Mouse (Mus musculus) brain, embryonic 14.5 days (tissue): ENCODE measurements around the gene Taf5l.

Experiments used
- CTCF ChIP-seq: fragments of 200-500 bp; IDR thresholded peaks from 2 replicates; pipeline ENCODE4 v1.5.1; 2012; ENCODE audit warnings: inconsistent platforms, mild to moderate bottlenecking, moderate library complexity, borderline replicate concordance; ENCODE audit not compliant: insufficient read depth, insufficient read length; ENCODE audit errors: extremely low read depth
- POLR2A ChIP-seq: fragments of 200-500 bp; IDR thresholded peaks from 2 replicates; pipeline ENCODE4 v1.6.1; 2012; ENCODE audit warnings: mild to moderate bottlenecking, inconsistent platforms, borderline replicate concordance; ENCODE audit not compliant: poor library complexity, insufficient read depth, insufficient read length, severe bottlenecking; ENCODE audit errors: extremely low read depth

GRCm38 (mm10) chr8:123993597-123993996, 27.6 kb downstream of the Taf5l start:
- no peak for TF ChIP-seq POLR2A
- TF ChIP-seq CTCF = no peak
